Mouse (Mus musculus) erythroblast, embryonic 14.5 days (primary cell): ENCODE data around the gene Otop2.

Experiments
- GATA1 ChIP-seq: IDR thresholded peaks from 2 replicates; pipeline ENCODE4 v1.6.1; 2012; ENCODE audit warnings: low read length, inconsistent platforms, mixed read lengths
- TAL1 ChIP-seq: IDR thresholded peaks from 3 replicates; pipeline ENCODE4 v1.6.1; 2012; ENCODE audit warnings: low read length, inconsistent platforms, mixed read lengths

DNA sequence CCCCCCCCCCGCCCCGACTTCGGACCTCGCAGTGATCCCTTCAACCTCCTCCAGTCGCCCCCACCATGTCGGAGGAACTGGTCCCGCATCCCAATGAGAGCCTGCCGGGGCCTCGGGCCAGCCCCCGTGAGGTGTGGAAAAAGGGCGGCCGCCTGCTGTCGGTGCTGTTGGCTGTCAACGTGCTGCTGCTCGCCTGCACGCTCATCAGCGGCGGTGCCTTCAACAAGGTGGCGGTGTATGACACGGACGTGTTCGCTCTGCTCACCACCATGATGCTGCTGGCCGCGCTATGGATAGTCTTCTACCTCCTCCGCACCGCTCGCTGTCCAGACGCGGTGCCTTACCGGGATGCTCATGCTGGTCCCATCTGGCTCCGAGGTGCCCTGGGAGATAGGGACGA lies 16.4 kb downstream of the Otop2 start:
- TF ChIP-seq GATA1 (no peak), TAL1 (no peak)
